Mouse (Mus musculus): ENCODE results near the gene Eno4.
A peak's percentile ranks its signal among the peaks of the same experiment; 100 is the strongest.
"Not testable (repeated sequence)": the region's sequence is repeated elsewhere in the genome, so short reads cannot be mapped to it uniquely, and the experiment has no call there.

The Eno4 gene

DNA sequence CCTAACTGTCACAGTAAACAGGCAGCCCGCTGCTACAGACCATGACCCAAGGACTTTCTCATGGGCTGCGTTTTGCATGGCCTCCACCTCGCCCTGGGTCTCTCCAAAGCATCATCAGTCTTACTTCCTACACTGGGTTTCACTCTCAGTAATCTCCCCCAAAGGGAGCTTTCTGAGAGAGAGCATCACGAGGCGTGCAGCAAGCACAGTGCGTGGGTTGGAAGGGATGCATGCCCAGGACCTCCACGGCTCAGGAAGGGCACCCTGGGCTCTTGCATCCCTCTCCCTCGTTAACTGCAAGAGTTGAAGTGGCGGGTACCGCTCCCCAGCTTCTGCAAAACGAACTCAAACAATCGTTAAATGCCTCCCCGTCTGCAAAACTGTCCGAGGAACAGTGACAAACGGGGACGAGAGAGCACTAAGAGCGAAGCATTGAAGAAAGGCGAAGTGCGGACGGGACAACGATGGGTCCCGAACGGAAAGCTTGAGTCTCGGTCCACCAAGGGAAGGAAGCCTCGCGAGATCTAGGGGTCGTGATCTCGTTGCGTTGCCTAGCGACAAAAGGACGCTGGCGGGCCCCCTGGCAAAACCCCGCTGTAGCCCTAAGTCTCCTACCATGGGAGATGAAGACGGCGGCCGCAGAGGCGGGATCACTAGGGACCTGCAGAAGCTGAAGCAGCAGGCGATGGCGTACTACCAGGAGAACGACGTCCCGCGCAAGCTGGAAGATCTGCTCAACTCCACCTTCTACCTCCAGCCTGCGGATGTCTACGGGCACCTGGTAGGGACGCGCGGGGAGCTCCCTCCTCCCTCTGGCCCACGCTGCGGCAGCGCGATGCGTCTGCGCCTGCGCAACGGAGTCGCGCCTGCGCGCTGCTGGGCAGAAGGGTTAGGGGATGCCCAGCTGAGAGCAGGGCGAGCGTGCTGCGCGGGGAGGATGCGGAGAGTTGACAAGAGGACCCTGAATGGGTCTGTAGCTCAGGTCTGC lies at the start of gene Eno4, which contains the start of gene Hspa12a:
Gene Eno4 (plus strand): TSS at position 585 of the 988 bp plus-strand sequence.
Gene Hspa12a (minus strand): TSS at position 814 of the 988 bp plus-strand sequence.
- peak; percentile 97 for DNase-seq

GRCm38 (mm10) chr19:58896216-58896615 lies 47.0 kb upstream of the Eno4 start:
- DNase-seq, result peak; percentile 34

DNA sequence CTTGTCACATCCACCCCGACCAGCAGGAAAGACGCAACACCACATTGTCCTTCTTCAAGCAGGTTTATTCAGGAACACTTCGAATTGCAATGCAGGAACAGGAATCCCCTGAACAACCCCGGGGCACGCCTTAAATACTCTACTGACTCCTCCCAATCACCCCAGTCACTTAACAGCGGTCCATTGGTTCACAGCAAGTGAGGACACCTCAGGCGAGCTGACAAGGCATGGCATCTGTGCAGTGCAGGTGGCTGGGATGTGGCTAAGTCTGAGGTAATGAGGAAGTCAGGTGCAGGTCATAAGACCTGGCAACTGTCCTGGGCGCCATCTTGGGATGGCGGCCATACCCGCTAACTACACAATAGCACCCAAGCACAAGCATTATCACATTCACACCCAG lies 42.8 kb upstream of the Eno4 start:
- DNase-seq, result not testable (repeated sequence)

DNA sequence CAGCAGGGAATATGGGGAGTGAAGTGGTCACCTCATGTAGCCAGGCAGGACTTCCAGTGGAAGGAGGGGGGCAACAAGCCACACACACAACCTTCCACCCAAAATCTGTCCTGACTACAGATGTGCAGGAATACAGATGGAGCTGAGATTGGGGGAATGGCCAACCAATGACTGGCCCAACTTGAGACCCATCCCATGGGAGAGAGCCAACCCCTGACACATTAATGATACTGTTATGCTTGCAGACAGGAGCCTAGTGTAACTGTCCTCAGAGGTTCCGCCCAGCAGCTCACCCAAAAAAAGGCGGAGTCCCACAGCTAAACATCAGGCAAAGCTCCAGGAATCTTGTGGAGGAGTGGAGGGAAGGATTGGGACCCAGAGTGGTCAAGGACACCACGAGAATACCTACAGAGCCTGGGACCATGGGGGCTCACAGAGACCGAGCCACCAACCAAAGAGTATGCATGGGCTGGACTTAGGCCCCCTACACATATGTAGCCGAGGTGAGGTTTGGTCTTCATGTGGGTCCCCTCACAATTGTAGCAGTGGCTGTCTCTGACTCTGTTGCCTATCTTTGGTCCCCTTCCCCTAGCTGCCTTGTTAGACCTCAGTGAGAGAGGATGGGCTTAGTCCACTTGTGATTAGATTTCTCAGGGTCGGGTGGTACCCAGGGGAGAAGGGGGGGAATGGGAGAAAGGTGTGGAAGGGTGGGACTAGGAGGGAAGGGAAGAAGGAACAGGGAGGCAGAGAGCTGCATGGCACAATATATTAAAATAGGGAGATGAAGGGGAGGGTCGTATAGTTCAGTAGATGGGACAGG lies 39.9 kb upstream of the Eno4 start:
- DNase-seq, result no peak

- DNase-seq, result peak; percentile 76
Observed at GRCm38 (mm10) chr19:58903899-58904327, 39.3 kb upstream of the Eno4 start.

GRCm38 (mm10) chr19:58906685-58907084 lies 36.5 kb upstream of the Eno4 start:
- DNase-seq, result no peak

GRCm38 (mm10) chr19:58908018-58908417 lies 35.2 kb upstream of the Eno4 start:
- no peak for DNase-seq

DNA sequence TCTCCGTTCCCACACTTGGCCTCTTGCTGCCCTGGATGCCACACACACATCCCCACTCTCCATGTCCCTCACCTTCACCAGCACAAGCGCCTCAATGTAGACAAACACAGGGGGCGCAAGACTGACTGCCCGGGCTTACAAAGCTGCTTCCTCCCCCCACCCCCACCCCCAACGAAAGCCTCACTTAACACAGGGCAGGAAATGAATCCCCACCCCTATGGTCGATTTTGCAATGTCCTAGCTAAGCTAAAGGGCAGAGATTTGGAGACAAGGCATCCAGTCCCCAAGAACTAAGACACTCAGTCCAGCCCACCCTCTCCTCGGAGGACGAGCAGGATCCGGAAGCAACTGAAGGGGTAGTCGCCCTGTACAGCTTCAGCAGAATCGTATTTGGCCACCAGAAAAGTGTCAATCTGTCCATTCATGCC lies 32.3 kb upstream of the Eno4 start:
- DNase-seq, result no peak

- DNase-seq, result peak; percentile 57
Observed at GRCm38 (mm10) chr19:58911386-58911785, 31.8 kb upstream of the Eno4 start.

- no peak for DNase-seq
Observed at GRCm38 (mm10) chr19:58913301-58913700, 29.9 kb upstream of the Eno4 start.

- no peak for DNase-seq
Observed at GRCm38 (mm10) chr19:58918597-58918996, 24.6 kb upstream of the Eno4 start.

GRCm38 (mm10) chr19:58919148-58919547 lies 24.1 kb upstream of the Eno4 start:
- no peak for DNase-seq

- DNase-seq, result no peak
Observed at GRCm38 (mm10) chr19:58931081-58931800, 12.0 kb upstream of the Eno4 start.

DNA sequence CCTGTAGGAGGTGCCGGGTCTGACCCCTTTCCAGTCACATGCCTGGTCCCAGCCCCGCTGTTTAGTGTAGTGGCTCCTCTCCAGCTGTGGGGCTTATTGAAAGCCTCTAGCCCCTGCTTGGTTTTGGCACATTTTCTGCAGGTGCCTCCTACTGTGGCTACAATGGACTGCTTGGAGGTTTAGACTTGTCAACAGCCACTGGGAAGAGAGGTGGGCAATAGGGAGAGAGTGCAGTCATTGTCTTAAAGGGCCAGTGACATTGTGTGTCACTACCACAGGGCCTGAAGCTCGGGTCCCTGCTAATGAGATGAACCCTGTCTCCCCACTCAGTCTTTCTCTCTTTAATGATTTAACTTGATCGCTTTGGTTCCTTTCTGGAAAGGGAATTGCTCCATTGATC lies 10.2 kb upstream of the Eno4 start:
- no peak for DNase-seq

- DNase-seq, result no peak
Observed at GRCm38 (mm10) chr19:58945959-58946358, 2.7 kb downstream of the Eno4 start.

DNA sequence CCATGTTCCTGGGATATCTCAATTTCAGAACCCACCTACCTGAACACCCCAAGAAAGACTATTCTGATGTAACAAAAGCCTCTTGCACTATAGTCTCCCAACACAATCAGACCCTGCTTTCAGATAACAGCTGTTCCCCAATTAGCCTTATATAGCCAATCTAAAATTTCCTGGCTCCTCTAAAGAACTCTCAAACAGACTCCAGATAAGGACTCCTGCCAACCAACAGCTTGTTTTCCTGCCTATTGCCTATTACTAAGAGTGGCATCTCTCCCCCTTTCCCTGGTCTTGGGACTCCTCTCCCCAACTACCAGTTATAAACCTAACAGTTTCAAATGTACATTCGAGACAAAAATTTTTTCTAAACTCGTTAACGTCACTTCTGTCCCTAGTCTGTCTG lies 8.3 kb downstream of the Eno4 start:
- no peak for DNase-seq

- no peak for DNase-seq
Observed at GRCm38 (mm10) chr19:58952236-58952635, 9.0 kb downstream of the Eno4 start.

DNA sequence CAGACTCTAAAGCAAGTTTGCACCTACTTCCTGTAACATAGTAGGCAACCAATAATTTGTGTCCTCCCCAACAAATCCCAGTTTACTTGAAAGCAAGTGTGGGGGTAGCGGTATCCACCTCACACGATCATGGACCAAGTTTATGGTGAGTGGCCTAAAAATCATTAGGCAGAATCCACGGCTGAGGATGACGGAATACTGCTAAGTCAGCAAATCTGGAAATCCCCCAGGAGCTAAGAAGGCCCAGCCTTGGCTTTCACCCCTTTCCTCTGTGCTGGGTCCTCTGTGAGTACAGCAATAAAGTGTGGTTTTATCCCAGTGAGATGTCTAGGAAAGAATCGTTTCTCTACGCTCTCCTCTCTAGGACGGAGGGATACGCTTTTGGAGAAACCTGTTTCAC lies 11.6 kb downstream of the Eno4 start:
- DNase-seq, result no peak

GRCm38 (mm10) chr19:58963011-58963410 lies 19.8 kb downstream of the Eno4 start:
- DNase-seq, result no peak

GRCm38 (mm10) chr19:58968731-58969506 lies 25.7 kb downstream of the Eno4 start:
- no peak for DNase-seq

- DNase-seq, result no peak
Observed at GRCm38 (mm10) chr19:58970826-58971225, 27.6 kb downstream of the Eno4 start.

- DNase-seq, result no peak
Observed at GRCm38 (mm10) chr19:58974126-58974525, 30.9 kb downstream of the Eno4 start.

All from right cerebral cortex, postnatal 25 days (tissue).